Mouse (Mus musculus) CD8-positive naive resting alpha-beta T cell, adult 2 months (primary cell): ENCODE measurements around the gene Olfr857.
"Not testable (repeated sequence)": the region's sequence is repeated elsewhere in the genome, so short reads cannot be mapped to it uniquely, and the experiment has no call there.

ENCODE experiments used
- DNase-seq, 2 experiments: peaks; one replicate each; pipeline ENCODE4 v3.0.0; 2022; ENCODE audit warnings: low read depth in 2 of 2, low spot score in 2 of 2

The Olfr857 gene

DNA sequence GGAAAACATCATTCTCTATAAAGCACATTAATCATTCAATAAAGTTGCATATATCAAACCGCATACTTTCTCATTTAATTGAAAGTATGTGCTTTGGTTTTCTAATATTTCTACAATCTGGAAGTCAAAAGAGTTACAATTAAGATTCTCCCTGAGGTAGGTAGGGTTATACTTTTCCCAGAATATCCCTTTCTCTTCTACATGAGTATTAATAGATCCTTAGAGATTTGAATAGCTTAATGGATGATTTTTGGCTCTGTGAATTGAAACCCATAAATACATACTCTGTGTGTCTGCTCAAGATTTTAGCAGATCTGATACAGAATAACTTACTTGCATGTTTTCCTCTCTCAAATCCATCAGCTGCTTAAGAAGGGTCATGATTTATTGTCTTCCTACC lies at the start of gene Olfr857:
Gene Olfr857, plus strand, starts transcription at position 301 of the 400 bp plus-strand sequence.
- no peak for DNase-seq

DNA sequence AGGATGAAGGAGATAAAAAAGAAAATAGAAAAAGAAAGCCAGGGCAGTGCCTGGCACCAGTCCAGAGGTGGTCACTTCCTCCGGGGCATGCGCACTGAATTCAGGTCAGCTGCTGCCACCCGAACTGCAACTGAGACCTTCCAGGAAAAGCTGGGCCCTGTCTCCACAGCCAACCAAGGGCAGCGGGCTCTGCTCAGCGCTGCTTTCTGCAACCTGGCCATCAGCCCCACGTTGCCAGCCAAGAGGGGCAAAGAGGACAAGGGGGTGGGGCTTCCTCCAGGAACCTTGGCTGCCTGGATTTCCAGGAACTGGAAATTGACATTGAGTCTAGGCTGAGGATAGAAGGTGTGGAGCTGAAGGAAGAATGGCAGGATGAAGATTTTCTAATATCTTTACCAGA lies 19.0 kb upstream of the Olfr857 start:
- DNase-seq, result no peak

DNA sequence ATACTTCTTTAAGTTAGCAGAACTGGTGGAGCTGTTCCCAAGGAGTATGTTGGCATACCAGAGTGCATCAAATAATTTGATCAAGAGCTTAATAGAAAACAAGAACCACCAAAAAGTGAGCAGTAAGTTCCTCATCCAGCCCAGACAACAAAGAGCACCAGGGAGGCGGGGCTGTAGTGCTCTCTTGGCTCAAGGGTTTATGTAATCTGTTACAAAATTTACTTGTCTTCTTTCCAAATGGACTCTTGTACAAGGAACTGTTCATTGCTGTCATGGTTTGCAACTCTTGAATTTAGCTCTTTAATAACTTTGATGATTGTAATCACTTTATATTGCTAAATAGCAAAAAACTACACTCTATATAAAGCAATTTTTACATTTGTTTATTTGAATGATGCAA lies 17.8 kb upstream of the Olfr857 start:
- DNase-seq, result no peak

GRCm38 (mm10) chr9:19692430-19692829 lies 16.8 kb upstream of the Olfr857 start:
- DNase-seq, result no peak

- DNase-seq, result not testable (repeated sequence)
Observed at GRCm38 (mm10) chr9:19694285-19694684, 14.9 kb upstream of the Olfr857 start.

- DNase-seq, result not testable (repeated sequence)
Observed at GRCm38 (mm10) chr9:19694898-19695379, 14.3 kb upstream of the Olfr857 start.

DNA sequence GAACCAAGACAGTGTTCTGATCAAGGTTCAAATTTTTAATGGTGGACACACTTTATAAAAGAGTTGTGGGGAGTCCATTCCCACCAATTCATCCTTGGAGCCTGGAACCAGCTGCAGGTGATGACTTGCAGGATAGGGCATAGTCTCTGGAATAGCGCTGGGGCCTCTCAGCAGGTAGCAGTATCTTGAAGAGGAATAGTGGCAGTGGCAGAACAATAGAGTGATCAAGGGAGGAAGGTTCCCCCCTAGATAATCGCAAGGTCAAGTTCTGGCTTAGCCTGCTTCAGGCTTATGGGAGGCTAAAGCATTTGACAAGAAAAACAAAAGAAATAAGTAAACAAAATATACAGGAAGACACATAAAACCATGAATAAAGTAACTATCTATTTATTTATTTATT lies 4.7 kb upstream of the Olfr857 start:
- not testable (repeated sequence) for DNase-seq
